Mouse (Mus musculus): ENCODE results near the gene Slc44a2. TPM values are rescaled to one million over a fixed set of nuclear protein-coding genes. Genes with fewer than 3 reads are reported as not detected.

The Slc44a2 gene
- polyA plus RNA-seq, 1 experiment from 2014 or later: 76.9 TPM

GRCm38 (mm10) chr9:21327569-21327968 lies 7.1 kb downstream of the Slc44a2 start:
- no peak for ATAC-seq (ENCODE audit: low FRiP score)
- Histone ChIP-seq H3K27me3 (no peaks in the 10 kb centered on the region), H3K9me3 (no peaks in the 10 kb centered on the region), H3K4me2 (no peak overlapping the region), H3K27ac (no peak overlapping the region), H3K9ac (no peak overlapping the region), H3K4me1 (peaks cover 13% of the 10 kb centered on the region), H3K36me3 (replicated peaks) (0 out of 2 replicates have a peak, but pooled peaks cover 3% of the 10 kb centered on the region), H3K4me3 (replicated peaks) (no peak overlapping the region)
- WGBS: 81% methylated on average over 3 of the region's 3 CpGs

DNA sequence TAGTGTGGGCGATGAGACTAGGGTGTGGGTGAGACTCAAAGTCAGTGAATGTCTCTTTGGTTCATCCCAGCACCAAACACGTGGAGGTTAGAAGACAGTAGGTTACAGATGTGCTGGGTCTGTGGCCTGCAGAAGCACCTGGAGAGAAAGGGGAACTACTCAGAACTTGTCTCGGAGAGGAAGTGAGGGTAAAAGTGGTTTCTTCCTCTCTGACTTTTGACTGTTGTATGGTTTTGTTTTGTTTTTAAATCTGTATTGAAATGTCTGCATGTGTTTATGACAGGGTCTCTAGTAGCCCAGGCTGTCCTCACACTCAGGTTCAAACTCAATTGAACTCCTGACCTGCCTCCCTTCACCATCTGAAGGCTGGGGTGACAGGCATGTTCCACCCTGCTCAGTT lies 7.5 kb downstream of the Slc44a2 start:
- H3K27me3 ChIP-seq: no peaks in the 10 kb centered on the region
- no peak overlapping the region for H3K9ac ChIP-seq
- H3K9me3 ChIP-seq: no peaks in the 10 kb centered on the region
- H3K36me3 ChIP-seq (replicated peaks): 0 out of 2 replicates have a peak, but pooled peaks cover 3% of the 10 kb centered on the region
- no peak for ATAC-seq (ENCODE audit: low FRiP score)
- 83% methylated on average over 3 of the region's 3 CpGs for WGBS
- H3K4me3 ChIP-seq (replicated peaks): no peak overlapping the region
- no peak overlapping the region for H3K4me2 ChIP-seq
- H3K4me1 ChIP-seq: peaks cover 18% of the 10 kb centered on the region
- H3K27ac ChIP-seq: no peak overlapping the region

DNA sequence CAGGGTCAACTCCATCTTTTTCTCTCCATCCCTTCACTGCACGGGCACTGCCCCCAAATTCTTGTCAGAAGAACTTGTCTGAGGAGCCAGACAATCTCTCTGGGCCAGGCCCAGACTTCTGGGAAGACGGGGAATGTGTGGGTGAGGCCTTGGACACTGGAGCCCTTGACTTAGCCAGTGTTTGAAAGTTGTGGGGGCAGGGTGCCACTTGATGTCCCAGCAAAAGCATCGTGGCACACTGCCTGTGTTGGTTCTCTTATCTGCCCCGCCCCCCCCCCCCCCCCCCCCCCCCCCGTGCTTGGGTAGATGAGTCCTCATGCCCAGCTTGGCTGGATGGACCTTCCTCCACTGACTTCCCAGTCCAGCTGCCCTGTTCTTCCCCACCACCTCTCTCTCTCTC lies 8.5 kb downstream of the Slc44a2 start:
- Histone ChIP-seq H3K9me3 (no peaks in the 10 kb centered on the region), H3K36me3 (replicated peaks) (0 out of 2 replicates have a peak, but pooled peaks cover 3% of the 10 kb centered on the region), H3K4me1 (peaks cover 18% of the 10 kb centered on the region), H3K4me3 (replicated peaks) (no peak overlapping the region), H3K4me2 (no peak overlapping the region), H3K27ac (no peak overlapping the region), H3K9ac (no peak overlapping the region), H3K27me3 (no peaks in the 10 kb centered on the region)
- WGBS: 75% methylated on average over 4 of the region's 5 CpGs
- ATAC-seq (ENCODE audit: low FRiP score): no peak

DNA sequence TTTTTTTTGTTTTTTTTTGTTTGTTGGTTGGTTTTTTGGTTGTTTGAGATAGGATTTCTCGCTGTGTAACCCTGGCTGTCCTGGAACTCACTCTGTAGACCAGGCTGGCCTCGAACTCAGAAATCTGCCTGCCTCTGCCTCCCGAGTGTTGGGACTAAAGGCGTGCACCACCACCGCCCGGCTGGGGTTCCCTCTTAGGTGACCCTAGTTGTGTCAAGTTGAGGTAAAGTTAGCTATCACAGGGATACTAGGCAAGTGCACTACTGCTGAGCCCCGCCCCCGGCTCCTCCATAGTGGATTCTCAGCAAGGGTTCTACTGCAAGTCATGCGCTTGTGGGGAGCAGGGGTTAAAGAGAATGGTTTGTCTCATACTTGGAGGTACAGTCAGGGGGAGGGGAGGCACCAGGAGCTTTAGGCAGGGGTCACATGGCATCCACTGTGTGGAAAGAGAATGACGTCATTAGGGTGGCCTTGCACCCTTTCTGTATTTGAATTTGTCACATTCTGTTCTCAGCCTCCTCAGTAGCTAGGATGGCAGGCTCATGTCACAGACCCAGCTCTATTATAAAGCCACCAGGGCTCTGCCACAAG lies 9.3 kb downstream of the Slc44a2 start:
- 95% methylated on average over 10 of the region's 10 CpGs for WGBS
- Histone ChIP-seq H3K9ac (no peak overlapping the region), H3K4me2 (no peak overlapping the region), H3K4me3 (replicated peaks) (no peak overlapping the region), H3K4me1 (peaks cover 18% of the 10 kb centered on the region), H3K27ac (no peak overlapping the region), H3K9me3 (no peaks in the 10 kb centered on the region), H3K27me3 (no peaks in the 10 kb centered on the region), H3K36me3 (replicated peaks) (0 out of 2 replicates have a peak, but pooled peaks cover 3% of the 10 kb centered on the region)
- ATAC-seq (ENCODE audit: low FRiP score): no peak

DNA sequence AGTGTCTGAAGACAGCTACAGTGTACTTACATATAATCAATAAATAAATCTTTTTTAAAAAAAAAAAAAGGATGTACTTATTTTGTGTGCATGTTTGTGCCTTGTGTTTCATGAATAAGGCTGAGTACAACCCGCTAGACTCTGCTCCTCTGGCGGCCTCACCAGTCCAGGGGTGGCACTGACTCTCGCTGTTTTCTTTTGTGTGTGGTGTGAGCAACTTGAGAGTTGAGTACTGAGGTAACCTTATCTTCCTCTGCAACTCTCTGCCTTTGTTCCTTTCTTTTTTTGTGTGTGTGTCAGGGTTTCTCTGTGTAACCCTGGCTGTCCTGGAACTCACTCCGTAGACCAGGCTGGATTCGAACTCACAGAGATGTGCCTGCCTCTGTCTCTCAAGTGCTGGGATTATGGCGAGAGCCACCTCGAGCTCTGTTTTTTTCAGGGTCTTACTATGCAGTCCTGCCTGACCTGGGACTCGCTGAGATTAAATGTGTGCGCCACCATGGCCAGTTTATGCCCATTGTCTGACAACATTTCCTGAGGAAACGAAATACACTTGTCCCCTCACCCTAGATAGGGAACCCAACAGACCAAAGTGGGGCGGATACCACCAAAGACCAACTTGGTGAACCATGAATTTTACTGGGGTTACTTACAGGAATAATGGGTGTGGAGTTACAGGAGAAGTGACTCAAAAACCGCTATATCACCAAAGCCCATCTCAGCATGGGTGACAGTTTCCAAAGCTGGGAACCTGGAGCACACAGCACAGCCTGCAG lies 11.1 kb downstream of the Slc44a2 start:
- Histone ChIP-seq H3K27me3 (no peaks in the 10 kb centered on the region), H3K9me3 (no peaks in the 10 kb centered on the region), H3K4me3 (replicated peaks) (no peak overlapping the region), H3K36me3 (replicated peaks) (0 out of 2 replicates have a peak, but pooled peaks cover 1% of the 10 kb centered on the region), H3K4me1 (peaks cover 18% of the 10 kb centered on the region), H3K4me2 (no peak overlapping the region), H3K9ac (no peak overlapping the region), H3K27ac (no peak overlapping the region)
- ATAC-seq (ENCODE audit: low FRiP score): no peak
- WGBS: 85% methylated on average over 12 of the region's 12 CpGs

GRCm38 (mm10) chr9:21332161-21333061 lies 11.9 kb downstream of the Slc44a2 start:
- 29% methylated on average over 9 of the region's 9 CpGs for WGBS

DNA sequence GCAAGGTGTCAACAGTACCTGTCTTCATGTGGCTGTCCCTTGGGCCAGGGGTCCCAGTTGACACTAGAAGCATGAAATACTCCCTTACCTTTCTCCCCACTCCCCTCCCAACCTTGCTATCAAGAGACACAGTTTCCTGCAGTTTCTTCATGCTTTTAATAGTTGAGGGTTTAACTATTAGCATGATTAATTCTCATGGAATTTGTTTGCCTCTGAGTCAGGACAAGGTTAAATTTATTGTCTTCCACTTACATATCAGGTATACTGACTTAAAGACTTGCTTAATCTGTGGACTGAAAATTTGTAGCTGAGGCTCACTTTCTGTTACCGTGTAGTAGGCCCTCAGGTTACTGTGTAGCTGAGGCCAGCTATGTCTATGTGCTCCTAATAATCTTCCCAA lies 13.0 kb downstream of the Slc44a2 start:
- Histone ChIP-seq H3K9ac (no peak overlapping the region), H3K4me2 (no peak overlapping the region), H3K36me3 (replicated peaks) (no peaks in the 10 kb centered on the region), H3K27ac (no peak overlapping the region), H3K4me1 (peaks cover 24% of the 10 kb centered on the region), H3K9me3 (no peaks in the 10 kb centered on the region), H3K27me3 (no peaks in the 10 kb centered on the region), H3K4me3 (replicated peaks) (no peak overlapping the region)
- 100% methylated on average over 1 of the region's 1 CpGs for WGBS
- ATAC-seq (ENCODE audit: low FRiP score): no peak

More at GRCm38 (mm10) chr9:21332161-21333061, 11.9 kb downstream of the Slc44a2 start:
- Histone ChIP-seq H3K4me1 (peaks cover 19% of the 10 kb centered on the region), H3K9ac (no peak overlapping the region), H3K4me2 (no peak overlapping the region), H3K9me3 (no peaks in the 10 kb centered on the region), H3K4me3 (replicated peaks) (no peak overlapping the region), H3K27ac (0 out of 2 replicates have a peak overlapping the region, but pooled peaks have one; percentile 5), H3K27me3 (no peaks in the 10 kb centered on the region), H3K36me3 (replicated peaks) (no peaks in the 10 kb centered on the region)
- ATAC-seq (ENCODE audit: low FRiP score): no peak

DNA sequence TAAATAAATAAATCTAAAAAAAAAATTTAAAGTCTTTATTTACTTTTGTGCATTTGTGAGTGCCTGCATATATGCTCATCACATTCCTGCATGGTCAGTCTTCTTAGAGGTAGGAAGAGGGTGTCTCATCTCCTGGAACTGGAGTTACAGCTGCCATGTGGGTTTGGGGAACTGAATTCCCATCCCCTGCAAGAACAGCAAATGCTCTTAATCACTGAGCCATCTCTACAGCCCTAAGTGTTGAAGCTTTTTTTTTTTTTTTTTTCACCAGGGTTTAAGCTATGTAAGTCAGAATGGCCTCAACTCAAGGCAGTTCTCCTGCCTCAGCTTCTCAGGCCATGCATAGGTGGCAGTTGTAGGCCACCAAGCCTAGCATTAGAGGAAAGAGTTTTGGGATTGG lies 14.2 kb downstream of the Slc44a2 start:
- no peak overlapping the region for H3K27ac ChIP-seq
- H3K27me3 ChIP-seq: no peaks in the 10 kb centered on the region
- ATAC-seq (ENCODE audit: low FRiP score): no peak
- no peak overlapping the region for H3K9ac ChIP-seq
- no peak overlapping the region for H3K4me2 ChIP-seq
- H3K9me3 ChIP-seq: no peaks in the 10 kb centered on the region
- H3K4me3 ChIP-seq (replicated peaks): no peak overlapping the region
- H3K4me1 ChIP-seq: peaks cover 24% of the 10 kb centered on the region
- H3K36me3 ChIP-seq (replicated peaks): 0 out of 2 replicates have a peak, but pooled peaks cover 1% of the 10 kb centered on the region

DNA sequence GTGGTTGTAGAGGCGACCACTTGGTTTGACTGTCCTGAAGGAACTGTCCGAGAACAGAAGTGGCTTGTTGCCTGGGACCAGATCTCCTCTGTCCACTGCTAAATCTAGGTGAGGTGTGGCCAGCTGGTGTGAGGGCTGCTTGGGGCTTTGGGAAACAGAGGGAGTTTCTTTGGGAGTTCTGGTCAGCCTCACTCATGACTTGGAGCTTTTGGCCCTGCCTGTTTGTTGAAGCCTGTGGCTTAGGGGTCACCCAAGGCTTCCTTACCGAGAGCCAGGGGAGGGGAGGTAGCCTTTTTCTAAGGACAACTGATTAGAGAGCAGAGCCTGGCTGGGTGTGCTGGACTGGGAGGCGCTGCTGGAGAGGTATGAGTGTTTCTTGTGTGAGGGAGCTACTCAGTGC lies 14.9 kb downstream of the Slc44a2 start:
- no peaks in the 10 kb centered on the region for H3K9me3 ChIP-seq
- H3K9ac ChIP-seq: no peak overlapping the region
- no peak overlapping the region for H3K4me2 ChIP-seq
- no peaks in the 10 kb centered on the region for H3K27me3 ChIP-seq
- ATAC-seq (ENCODE audit: low FRiP score): no peak
- 84% methylated on average over 4 of the region's 4 CpGs for WGBS
- no peak overlapping the region for H3K27ac ChIP-seq
- H3K4me1 ChIP-seq: peaks cover 19% of the 10 kb centered on the region
- H3K36me3 ChIP-seq (replicated peaks): peaks cover 3% of the 10 kb centered on the region; the same call in 1 of the 2 replicates
- H3K4me3 ChIP-seq (replicated peaks): no peak overlapping the region

DNA sequence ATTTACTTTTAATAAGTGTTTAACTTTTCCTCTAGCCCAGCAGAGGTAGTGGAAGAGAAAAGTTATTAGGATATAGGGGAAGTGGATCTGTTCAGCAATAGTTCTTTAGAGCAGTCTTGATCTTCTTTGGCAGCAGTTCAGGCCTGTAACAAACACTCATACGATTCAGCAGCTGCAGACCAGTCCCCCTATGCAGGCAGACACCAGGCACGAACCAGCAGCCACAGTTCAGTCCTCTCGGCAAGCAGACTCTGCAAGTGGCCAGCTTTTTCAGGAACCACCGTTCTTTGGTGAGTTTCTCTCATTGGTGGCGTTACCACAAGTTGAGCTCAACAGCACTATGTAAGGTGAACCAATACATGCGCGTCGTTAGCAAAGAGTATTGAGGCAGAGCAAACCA lies 16.0 kb downstream of the Slc44a2 start:
- Histone ChIP-seq H3K36me3 (replicated peaks) (peaks cover 8% of the 10 kb centered on the region; the same call in 1 of the 2 replicates), H3K4me3 (replicated peaks) (no peak overlapping the region), H3K4me2 (no peak overlapping the region), H3K9ac (no peak overlapping the region), H3K9me3 (no peaks in the 10 kb centered on the region), H3K4me1 (peaks cover 19% of the 10 kb centered on the region), H3K27me3 (no peaks in the 10 kb centered on the region), H3K27ac (no peak overlapping the region)
- no peak for ATAC-seq (ENCODE audit: low FRiP score)
- 87% methylated on average over 8 of the region's 8 CpGs for WGBS

DNA sequence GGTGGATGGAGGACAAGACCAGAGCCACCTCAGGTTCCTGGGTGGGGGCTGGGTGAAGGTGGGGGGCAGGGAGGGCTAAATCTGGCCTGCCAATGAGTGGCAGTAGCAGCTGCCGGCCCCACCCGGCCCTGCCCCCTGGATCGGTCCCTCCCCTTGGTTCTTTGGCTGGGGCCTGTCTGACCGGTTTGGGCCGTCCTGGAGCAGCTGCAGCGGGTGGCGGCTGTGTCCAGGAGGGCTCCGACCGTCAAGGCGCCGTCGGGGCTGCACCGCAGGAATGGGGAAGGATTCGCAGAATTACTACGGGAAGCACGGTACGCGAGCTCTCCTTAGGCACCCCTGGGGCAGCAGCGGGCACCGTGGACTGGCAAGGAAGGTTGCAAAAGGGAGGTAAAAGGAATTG lies 17.2 kb downstream of the Slc44a2 start:
- Histone ChIP-seq H3K36me3 (replicated peaks) (peaks cover 18% of the 10 kb centered on the region), H3K4me3 (replicated peaks) (no peak overlapping the region), H3K4me1 (peaks cover 10% of the 10 kb centered on the region), H3K9ac (no peak overlapping the region), H3K27me3 (no peaks in the 10 kb centered on the region), H3K4me2 (no peak overlapping the region), H3K9me3 (no peaks in the 10 kb centered on the region), H3K27ac (no peak overlapping the region)
- WGBS: 18% methylated on average over 19 of the region's 20 CpGs
- ATAC-seq (ENCODE audit: low FRiP score): no peak

DNA sequence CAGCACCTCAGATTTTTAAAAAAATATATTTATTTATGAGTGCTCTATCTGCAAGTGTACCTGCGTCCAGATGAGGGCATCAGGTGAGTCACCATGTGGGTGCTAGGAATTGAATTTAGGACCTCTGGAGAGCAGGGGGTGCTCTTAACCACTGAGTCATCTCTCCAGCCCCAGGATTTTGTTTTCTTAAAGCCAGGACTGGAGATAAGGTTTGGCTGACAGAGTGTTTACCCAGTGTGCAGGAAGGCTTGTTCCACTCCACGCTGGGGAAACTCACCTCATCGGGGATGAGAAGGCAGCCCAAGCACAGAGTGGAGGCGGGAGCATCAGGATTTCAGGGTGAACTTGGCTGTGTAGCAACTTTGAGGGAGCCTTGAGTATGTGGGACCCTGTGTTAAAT lies 19.9 kb downstream of the Slc44a2 start:
- Histone ChIP-seq H3K9ac (no peak overlapping the region), H3K4me1 (peaks cover 6% of the 10 kb centered on the region), H3K9me3 (no peaks in the 10 kb centered on the region), H3K4me2 (no peak overlapping the region), H3K27me3 (no peaks in the 10 kb centered on the region), H3K4me3 (replicated peaks) (no peak overlapping the region), H3K36me3 (replicated peaks) (peaks cover 33% of the 10 kb centered on the region), H3K27ac (no peak overlapping the region)
- 90% methylated on average over 4 of the region's 4 CpGs for WGBS
- no peak for ATAC-seq (ENCODE audit: low FRiP score)
